In genomic region chr9:124128379-124128778, GRCm38 (mm10) we compare ENCODE assay signal across 9 mouse cellular contexts. TPM values are rescaled to one million over a fixed set of nuclear protein-coding genes. Genes with fewer than 3 reads are reported as not detected.
DNase-seq lines count a peak whose midpoint lies in the region; ATAC-seq lines count a peak whose summit lies in the region.
"Had no signal": no experiment of that assay in that cellular context is flagged by ENCODE, and none has a peak within 500 bp of the region (broad histone marks: within the 10 kb centered on the region; RNA-seq: fewer than 3 reads in every experiment).

No protein-coding gene starts in this region.

- H3K36me3 ChIP-seq in midbrain, embryonic 10.5 days: no peaks in the 10 kb centered on the region
- H3K36me3 ChIP-seq in midbrain, embryonic 15.5 days (replicated peaks): no peaks in the 10 kb centered on the region
- no peaks in the 10 kb centered on the region for H3K36me3 ChIP-seq in limb, embryonic 11.5 days (ENCODE audit: control insufficient read depth, insufficient read depth, low read length)

- no peaks in the 10 kb centered on the region for H3K4me1 ChIP-seq in midbrain, embryonic 10.5 days
- H3K4me1 ChIP-seq in midbrain, embryonic 15.5 days: no peaks in the 10 kb centered on the region
- H3K4me1 ChIP-seq in limb, embryonic 11.5 days (ENCODE audit: control insufficient read depth, insufficient read depth, low read length): no peaks in the 10 kb centered on the region

- H3K4me3 ChIP-seq in midbrain, embryonic 10.5 days: no peak overlapping the region
- H3K4me3 ChIP-seq in midbrain, embryonic 15.5 days: no peak overlapping the region
- H3K4me3 ChIP-seq in limb, embryonic 11.5 days (ENCODE audit: low read depth, low read length): no peak overlapping the region
- H3K4me3 ChIP-seq: erythroblast, embryonic 14.5 days had no signal

- no peak overlapping the region for H3K9ac ChIP-seq in midbrain, embryonic 15.5 days
- no peak overlapping the region for H3K9ac ChIP-seq in limb, embryonic 11.5 days (ENCODE audit: low read length)

- ATAC-seq in midbrain, embryonic 15.5 days (replicated peaks): no peak
- peak; percentile 69; the same call in 1 of the 2 replicates for ATAC-seq in common myeloid progenitor, adult 5-6 weeks (replicated peaks; ENCODE audit: low read depth, poor library complexity, severe bottlenecking)
- no peak for ATAC-seq in limb, embryonic 11.5 days (ENCODE audit: insufficient number of reproducible peaks, low FRiP score, low TSS enrichment, low read depth)
- peak; percentile 53; the same call in 1 of the 2 replicates for ATAC-seq in monocyte, adult 5-6 weeks (replicated peaks; ENCODE audit: insufficient number of reproducible peaks, low FRiP score, low TSS enrichment, poor library complexity, severe bottlenecking)

- 0% methylated on average over 1 of the region's 1 CpGs for WGBS in midbrain, embryonic 10.5 days
- WGBS in midbrain, embryonic 15.5 days: 0% methylated on average over 1 of the region's 1 CpGs
- WGBS in limb, embryonic 11.5 days: 3% methylated on average over 1 of the region's 1 CpGs

- peak; percentile 19 for DNase-seq in midbrain, embryonic 10.5 days (ENCODE audit: low spot score)
- peak; percentile 40 for DNase-seq in MN1 (ENCODE audit: low spot score)
- DNase-seq in induced T-regulatory cell, adult 2 months (ENCODE audit: low read depth): peak; percentile 84
- peak; percentile 32 for DNase-seq in limb, embryonic 11.5 days (ENCODE audit: low spot score)
- no peak for DNase-seq in urinary bladder, adult 2 months (ENCODE audit: low spot score)

- H3K27ac ChIP-seq in midbrain, embryonic 10.5 days (replicated peaks): no peak overlapping the region
- no peak overlapping the region for H3K27ac ChIP-seq in midbrain, embryonic 15.5 days
- H3K27ac ChIP-seq in limb, embryonic 11.5 days (replicated peaks; ENCODE audit: low read depth, low read length): no peak overlapping the region

- no peaks in the 10 kb centered on the region for H3K9me3 ChIP-seq in midbrain, embryonic 10.5 days (replicated peaks)
- H3K9me3 ChIP-seq in midbrain, embryonic 15.5 days: no peaks in the 10 kb centered on the region
- no peaks in the 10 kb centered on the region for H3K9me3 ChIP-seq in limb, embryonic 11.5 days (ENCODE audit: control insufficient read depth, low read length)

- no peak overlapping the region for H3K4me2 ChIP-seq in midbrain, embryonic 15.5 days
- no peak overlapping the region for H3K4me2 ChIP-seq in limb, embryonic 11.5 days (ENCODE audit: low read depth, severe bottlenecking)

- H3K27me3 ChIP-seq in midbrain, embryonic 10.5 days (ENCODE audit: low read depth, poor library complexity, severe bottlenecking): no peaks in the 10 kb centered on the region
- H3K27me3 ChIP-seq in midbrain, embryonic 15.5 days (replicated peaks): no peaks in the 10 kb centered on the region
- H3K27me3 ChIP-seq in limb, embryonic 11.5 days (ENCODE audit: control insufficient read depth, insufficient read depth, low read length): no peaks in the 10 kb centered on the region

RNA-seq across cellular contexts. Expression of gene Ccr5, which starts 7.0 kb away (rescaled TPM):
- polyA plus RNA-seq in midbrain, embryonic 10.5 days (2016; fragmentation: Nextera tagmentation; extraction: Ambion mirVana): 0.15 and 0.77 TPM in 2 replicates
- polyA plus RNA-seq in midbrain, embryonic 15.5 days (2015; fragmentation: Nextera tagmentation; extraction: Ambion mirVana): 0.79 and 1.3 TPM in 2 replicates
- 0.37 and 0.53 TPM in 2 replicates for total RNA-seq in common myeloid progenitor, adult 5-6 weeks (2017)
- polyA plus RNA-seq in limb, embryonic 11.5 days (2014; fragmentation: Nextera tagmentation; extraction: Ambion mirVana): 0.31 TPM in 1 of 2 replicates, not detected in the other
- 16.7 to 74.3 TPM (median 20.7 TPM) in 3 replicates for total RNA-seq in monocyte, adult 5-6 weeks (2017)
- 2.9 and 5.2 TPM in 2 replicates for polyA plus RNA-seq in urinary bladder, adult 2 months (2012; rRNA removed)
- polyA plus RNA-seq: erythroblast, embryonic 14.5 days had no signal

RNA-seq across cellular contexts. Expression of gene Ccr2, which starts 26.6 kb away (rescaled TPM):
- polyA plus RNA-seq in midbrain, embryonic 10.5 days (2016; fragmentation: Nextera tagmentation; extraction: Ambion mirVana): 0.05 and 0.27 TPM in 2 replicates
- 0.26 and 0.32 TPM in 2 replicates for polyA plus RNA-seq in midbrain, embryonic 15.5 days (2015; fragmentation: Nextera tagmentation; extraction: Ambion mirVana)
- total RNA-seq in common myeloid progenitor, adult 5-6 weeks (2017): 47.1 and 48.6 TPM in 2 replicates
- polyA plus RNA-seq in limb, embryonic 11.5 days (2014; fragmentation: Nextera tagmentation; extraction: Ambion mirVana): 0.24 and 0.28 TPM in 2 replicates
- total RNA-seq in monocyte, adult 5-6 weeks (2017): 260 to 312 TPM (median 269 TPM) in 3 replicates
- 10.9 and 11.1 TPM in 2 replicates for polyA plus RNA-seq in urinary bladder, adult 2 months (2012; rRNA removed)
- polyA plus RNA-seq: erythroblast, embryonic 14.5 days had no signal

Comparison
In these comparisons a context has a peak if more than half of its experiments do, and no peak if none do; other contexts are left out.
1. ATAC-seq: peak in common myeloid progenitor, adult 5-6 weeks (single experiment) and monocyte, adult 5-6 weeks (single experiment); none in midbrain, embryonic 15.5 days (single experiment) and limb, embryonic 11.5 days (single experiment).